Mouse (Mus musculus): Measurements from ENCODE around the gene Gm17545. TPM values are rescaled to one million over a fixed set of nuclear protein-coding genes. Genes with fewer than 3 reads are reported as not detected.

Gm17545 gene
- polyA plus RNA-seq, 1 experiment from 2014 or later: not detected

GRCm38 (mm10) chr9:22424719-22425118, 29.4 kb upstream of the Gm17545 start:
- H3K27me3 ChIP-seq: no peaks in the 10 kb centered on the region
- H3K4me3 ChIP-seq: no peak overlapping the region
- no peak overlapping the region for H3K4me2 ChIP-seq
- no peak overlapping the region for H3K9ac ChIP-seq
- WGBS: 97% methylated on average over 4 of the region's 4 CpGs
- no peaks in the 10 kb centered on the region for H3K9me3 ChIP-seq
- no peak overlapping the region for H3K27ac ChIP-seq (replicated peaks)
- H3K4me1 ChIP-seq (replicated peaks): 0 out of 2 replicates have a peak, but pooled peaks cover under 1% of the 10 kb centered on the region
- ATAC-seq (ENCODE audit: low read depth): no peak
- H3K36me3 ChIP-seq: no peaks in the 10 kb centered on the region

- Histone ChIP-seq H3K27me3 (no peaks in the 10 kb centered on the region), H3K36me3 (no peaks in the 10 kb centered on the region), H3K9me3 (no peaks in the 10 kb centered on the region), H3K27ac (replicated peaks) (no peak overlapping the region), H3K4me1 (replicated peaks) (0 out of 2 replicates have a peak, but pooled peaks cover 3% of the 10 kb centered on the region), H3K4me2 (no peak overlapping the region), H3K4me3 (no peak overlapping the region), H3K9ac (no peak overlapping the region)
- no peak for ATAC-seq (ENCODE audit: low read depth)
- 21% methylated on average over 2 of the region's 4 CpGs for whole genome bisulfite sequencing
Observed at GRCm38 (mm10) chr9:22428028-22428665, 25.9 kb upstream of the Gm17545 start.

GRCm38 (mm10) chr9:22428666-22429410, 25.3 kb upstream of the Gm17545 start:
- H3K9me3 ChIP-seq: no peaks in the 10 kb centered on the region
- no peak for ATAC-seq (ENCODE audit: low read depth)
- H3K9ac ChIP-seq: no peak overlapping the region
- H3K36me3 ChIP-seq: no peaks in the 10 kb centered on the region
- H3K27ac ChIP-seq (replicated peaks): no peak overlapping the region
- 0 out of 2 replicates have a peak, but pooled peaks cover 3% of the 10 kb centered on the region for H3K4me1 ChIP-seq (replicated peaks)
- H3K27me3 ChIP-seq: no peaks in the 10 kb centered on the region
- H3K4me3 ChIP-seq: no peak overlapping the region
- no peak overlapping the region for H3K4me2 ChIP-seq
- WGBS: 82% methylated on average over 14 of the region's 14 CpGs

- no peaks in the 10 kb centered on the region for H3K27me3 ChIP-seq
- no peaks in the 10 kb centered on the region for H3K36me3 ChIP-seq
- H3K4me3 ChIP-seq: no peak overlapping the region
- WGBS: 73% methylated on average over 15 of the region's 15 CpGs
- no peak overlapping the region for H3K4me2 ChIP-seq
- H3K27ac ChIP-seq (replicated peaks): no peak overlapping the region
- 0 out of 2 replicates have a peak, but pooled peaks cover 3% of the 10 kb centered on the region for H3K4me1 ChIP-seq (replicated peaks)
- H3K9me3 ChIP-seq: no peaks in the 10 kb centered on the region
- no peak for ATAC-seq (ENCODE audit: low read depth)
- H3K9ac ChIP-seq: no peak overlapping the region
Observed at GRCm38 (mm10) chr9:22429533-22430241, 24.4 kb upstream of the Gm17545 start.

- Histone ChIP-seq H3K27me3 (no peaks in the 10 kb centered on the region), H3K9me3 (no peaks in the 10 kb centered on the region), H3K27ac (replicated peaks) (no peak overlapping the region), H3K9ac (no peak overlapping the region), H3K4me2 (no peak overlapping the region), H3K4me3 (no peak overlapping the region), H3K36me3 (no peaks in the 10 kb centered on the region), H3K4me1 (replicated peaks) (0 out of 2 replicates have a peak, but pooled peaks cover 3% of the 10 kb centered on the region)
- no peak for ATAC-seq (ENCODE audit: low read depth)
- 32% methylated on average over 5 of the region's 5 CpGs for WGBS
Observed at GRCm38 (mm10) chr9:22430315-22430840, 23.7 kb upstream of the Gm17545 start.

- Histone ChIP-seq H3K9me3 (no peaks in the 10 kb centered on the region), H3K9ac (no peak overlapping the region), H3K4me3 (no peak overlapping the region), H3K4me1 (replicated peaks) (0 out of 2 replicates have a peak, but pooled peaks cover 3% of the 10 kb centered on the region), H3K36me3 (no peaks in the 10 kb centered on the region), H3K27me3 (no peaks in the 10 kb centered on the region), H3K4me2 (no peak overlapping the region), H3K27ac (replicated peaks) (no peak overlapping the region)
- 86% methylated on average over 2 of the region's 2 CpGs for WGBS
- no peak for ATAC-seq (ENCODE audit: low read depth)
Observed at GRCm38 (mm10) chr9:22433221-22433620, 20.9 kb upstream of the Gm17545 start.

- 96% methylated on average over 2 of the region's 2 CpGs for WGBS
Observed at GRCm38 (mm10) chr9:22434101-22434500, 20.0 kb upstream of the Gm17545 start.

GRCm38 (mm10) chr9:22438826-22439225, 15.3 kb upstream of the Gm17545 start:
- Histone ChIP-seq H3K4me1 (replicated peaks) (no peaks in the 10 kb centered on the region), H3K27ac (replicated peaks) (no peak overlapping the region), H3K9ac (no peak overlapping the region), H3K27me3 (no peaks in the 10 kb centered on the region), H3K9me3 (no peaks in the 10 kb centered on the region), H3K4me2 (no peak overlapping the region), H3K36me3 (peaks cover 9% of the 10 kb centered on the region; the same call in 1 of the 2 replicates), H3K4me3 (no peak overlapping the region)
- WGBS: 62% methylated on average over 1 of the region's 1 CpGs
- no peak for ATAC-seq (ENCODE audit: low read depth)

More at GRCm38 (mm10) chr9:22434101-22434500, 20.0 kb upstream of the Gm17545 start:
- H3K9ac ChIP-seq: no peak overlapping the region
- H3K4me1 ChIP-seq (replicated peaks): 0 out of 2 replicates have a peak, but pooled peaks cover 3% of the 10 kb centered on the region
- H3K27ac ChIP-seq (replicated peaks): no peak overlapping the region
- H3K27me3 ChIP-seq: no peaks in the 10 kb centered on the region
- ATAC-seq (ENCODE audit: low read depth): no peak
- H3K4me2 ChIP-seq: no peak overlapping the region
- no peak overlapping the region for H3K4me3 ChIP-seq
- H3K9me3 ChIP-seq: no peaks in the 10 kb centered on the region
- H3K36me3 ChIP-seq: no peaks in the 10 kb centered on the region

- Histone ChIP-seq H3K27ac (replicated peaks) (no peak overlapping the region), H3K4me3 (no peak overlapping the region), H3K4me1 (replicated peaks) (no peaks in the 10 kb centered on the region), H3K9ac (no peak overlapping the region), H3K4me2 (no peak overlapping the region), H3K9me3 (no peaks in the 10 kb centered on the region), H3K36me3 (peaks cover 30% of the 10 kb centered on the region), H3K27me3 (no peaks in the 10 kb centered on the region)
- no peak for ATAC-seq (ENCODE audit: low read depth)
- WGBS: 90% methylated on average over 10 of the region's 10 CpGs
Observed at GRCm38 (mm10) chr9:22443157-22443556, 10.9 kb upstream of the Gm17545 start.

- WGBS: 87% methylated on average over 1 of the region's 1 CpGs
- Histone ChIP-seq H3K4me1 (replicated peaks) (no peaks in the 10 kb centered on the region), H3K27ac (replicated peaks) (no peak overlapping the region), H3K9me3 (no peaks in the 10 kb centered on the region), H3K36me3 (peaks cover 49% of the 10 kb centered on the region), H3K27me3 (no peaks in the 10 kb centered on the region), H3K4me3 (no peak overlapping the region), H3K4me2 (no peak overlapping the region), H3K9ac (no peak overlapping the region)
- ATAC-seq (ENCODE audit: low read depth): no peak
Observed at GRCm38 (mm10) chr9:22445123-22445522, 9.0 kb upstream of the Gm17545 start.

GRCm38 (mm10) chr9:22447213-22447612, 6.9 kb upstream of the Gm17545 start:
- peaks cover 62% of the 10 kb centered on the region for H3K36me3 ChIP-seq
- no peaks in the 10 kb centered on the region for H3K9me3 ChIP-seq
- no peak for ATAC-seq (ENCODE audit: low read depth)
- no peak overlapping the region for H3K4me2 ChIP-seq
- no peak overlapping the region for H3K4me3 ChIP-seq
- no peaks in the 10 kb centered on the region for H3K4me1 ChIP-seq (replicated peaks)
- H3K9ac ChIP-seq: no peak overlapping the region
- no peaks in the 10 kb centered on the region for H3K27me3 ChIP-seq
- no peak overlapping the region for H3K27ac ChIP-seq (replicated peaks)
- WGBS: 91% methylated on average over 5 of the region's 5 CpGs

- no peak overlapping the region for H3K9ac ChIP-seq
- H3K27me3 ChIP-seq: no peaks in the 10 kb centered on the region
- H3K9me3 ChIP-seq: no peaks in the 10 kb centered on the region
- no peak overlapping the region for H3K4me2 ChIP-seq
- H3K36me3 ChIP-seq: peaks cover 74% of the 10 kb centered on the region
- ATAC-seq (ENCODE audit: low read depth): no peak
- H3K27ac ChIP-seq (replicated peaks): no peak overlapping the region
- H3K4me3 ChIP-seq: no peak overlapping the region
- no peaks in the 10 kb centered on the region for H3K4me1 ChIP-seq (replicated peaks)
- WGBS: 88% methylated on average over 13 of the region's 13 CpGs
Observed at GRCm38 (mm10) chr9:22448420-22448819, 5.7 kb upstream of the Gm17545 start.

Measured in neural tube, embryonic 13.5 days (tissue).